Mouse (Mus musculus): ENCODE results near the gene Lgi1. TPM values are rescaled to one million over a fixed set of nuclear protein-coding genes. Genes with fewer than 3 reads are reported as not detected.

Gene Lgi1
- polyA plus RNA-seq, 1 experiment = 160 TPM

DNA sequence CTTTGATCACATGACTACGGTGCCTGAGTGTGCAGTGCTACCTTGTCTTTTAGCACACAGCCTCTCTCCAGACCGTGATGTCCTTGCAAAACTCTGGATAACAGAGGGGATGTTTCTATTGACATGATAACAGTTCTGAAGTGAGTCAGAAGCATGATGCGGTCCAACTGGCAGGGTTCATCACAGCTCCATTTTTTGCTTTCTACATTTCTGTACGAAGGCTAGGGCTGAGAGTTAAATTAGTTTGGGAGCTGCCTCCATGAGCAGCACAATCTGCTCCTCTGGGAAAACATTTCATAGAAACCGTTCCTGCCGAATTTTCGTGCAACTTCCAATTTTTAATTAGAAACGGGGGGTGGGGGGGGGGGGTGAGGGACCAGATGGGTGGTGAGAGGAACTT lies 14.7 kb upstream of the Lgi1 start:
- Histone ChIP-seq H3K4me1 (ENCODE audit: control insufficient read depth, insufficient read depth, low read length) (no peaks in the 10 kb centered on the region; the same call in 1 of the 2 replicates), H3K4me3 (replicated peaks; ENCODE audit: control insufficient read depth, low read depth, low read length) (no peak overlapping the region), H3K27ac (ENCODE audit: control insufficient read depth, insufficient read depth, low read depth, low read length, poor library complexity) (no peak overlapping the region)
- WGBS = 76% methylated on average over 8 of the region's 8 CpGs
- TF ChIP-seq POLR2A (IDR thresholded peaks at IDR 0.05; ENCODE audit: borderline replicate concordance, control insufficient read depth, low read depth, low read length) (no peak), CTCF (IDR thresholded peaks at IDR 0.05; ENCODE audit: control insufficient read depth, insufficient read depth, low read length) (no peak)

DNA sequence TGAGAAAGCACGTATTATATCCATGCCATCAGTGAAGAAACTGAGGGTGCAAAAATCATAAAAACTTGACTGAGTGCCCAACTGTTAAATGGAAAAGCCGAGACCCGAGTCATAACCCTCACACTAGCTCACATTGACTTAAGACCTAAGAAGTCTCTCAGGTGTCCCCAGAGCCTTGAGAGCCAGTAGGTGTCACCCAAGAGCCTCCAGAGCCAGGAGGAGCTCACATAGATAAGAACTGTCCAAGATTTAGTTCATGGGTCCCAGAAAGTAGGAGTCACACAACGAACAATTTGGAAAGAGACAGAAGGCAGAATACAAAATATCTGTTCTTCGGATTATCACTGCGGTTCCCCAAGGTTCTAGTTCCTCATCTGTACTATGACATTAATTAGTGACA lies 10.5 kb upstream of the Lgi1 start:
- Histone ChIP-seq H3K27ac (ENCODE audit: control insufficient read depth, insufficient read depth, low read depth, low read length, poor library complexity) (no peak overlapping the region), H3K4me3 (replicated peaks; ENCODE audit: control insufficient read depth, low read depth, low read length) (no peak overlapping the region), H3K4me1 (ENCODE audit: control insufficient read depth, insufficient read depth, low read length) (no peaks in the 10 kb centered on the region)
- 44% methylated on average over 6 of the region's 6 CpGs for WGBS
- TF ChIP-seq POLR2A (IDR thresholded peaks at IDR 0.05; ENCODE audit: borderline replicate concordance, control insufficient read depth, low read depth, low read length) (no peak), CTCF (IDR thresholded peaks at IDR 0.05; ENCODE audit: control insufficient read depth, insufficient read depth, low read length) (peak; percentile 47)

DNA sequence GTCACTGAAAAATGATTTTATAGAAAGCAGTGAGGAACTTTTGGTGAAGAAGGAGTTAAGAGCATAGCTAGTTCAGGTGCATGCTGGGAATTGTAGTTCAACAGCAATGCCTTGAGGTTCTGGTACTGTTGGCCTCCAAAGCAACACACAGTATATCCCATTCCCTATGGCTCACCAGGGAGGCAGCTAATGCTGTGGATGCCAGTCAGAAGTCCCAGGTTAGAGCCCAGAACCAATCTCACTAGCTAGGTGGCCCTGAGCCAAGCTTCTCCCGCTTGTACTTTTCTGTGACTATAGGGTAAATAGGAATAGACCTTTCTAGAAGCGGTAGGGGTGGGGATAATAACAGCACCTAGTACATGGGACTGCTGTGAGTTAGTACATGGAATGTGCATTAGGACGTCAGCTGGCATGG lies 5.7 kb upstream of the Lgi1 start:
- H3K27ac ChIP-seq (ENCODE audit: control insufficient read depth, insufficient read depth, low read depth, low read length, poor library complexity) = no peak overlapping the region
- TF ChIP-seq CTCF (IDR thresholded peaks at IDR 0.05; ENCODE audit: control insufficient read depth, insufficient read depth, low read length) (no peak), POLR2A (IDR thresholded peaks at IDR 0.05; ENCODE audit: borderline replicate concordance, control insufficient read depth, low read depth, low read length) (no peak)
- no peaks in the 10 kb centered on the region for H3K4me1 ChIP-seq (ENCODE audit: control insufficient read depth, insufficient read depth, low read length)
- 72% methylated on average over 3 of the region's 3 CpGs for WGBS
- H3K4me3 ChIP-seq (replicated peaks; ENCODE audit: control insufficient read depth, low read depth, low read length) = no peak overlapping the region

DNA sequence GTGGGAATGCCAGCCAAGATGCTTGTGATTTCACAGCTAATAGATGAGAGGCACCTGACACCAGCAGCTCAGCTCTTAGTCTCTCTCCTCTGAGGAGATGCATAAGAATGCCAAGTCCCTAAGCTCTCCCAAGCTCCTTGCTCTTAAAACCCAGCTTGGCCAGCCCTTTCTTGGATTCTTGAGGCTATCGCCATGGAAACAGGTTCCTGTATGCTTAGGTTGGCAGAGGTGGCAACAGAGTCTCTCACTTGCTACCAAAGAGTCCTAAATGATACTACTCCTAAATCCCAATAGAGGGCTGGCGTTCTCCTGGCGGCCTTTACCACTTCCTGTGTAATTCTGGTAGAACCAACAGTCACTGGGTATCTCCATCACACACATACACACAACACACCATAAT lies 4.9 kb upstream of the Lgi1 start:
- WGBS = 62% methylated on average over 3 of the region's 3 CpGs
- no peaks in the 10 kb centered on the region for H3K4me1 ChIP-seq (ENCODE audit: control insufficient read depth, insufficient read depth, low read length)
- no peak for TF ChIP-seq CTCF (IDR thresholded peaks at IDR 0.05; ENCODE audit: control insufficient read depth, insufficient read depth, low read length)
- H3K27ac ChIP-seq (ENCODE audit: control insufficient read depth, insufficient read depth, low read depth, low read length, poor library complexity) = no peak overlapping the region
- H3K4me3 ChIP-seq (replicated peaks; ENCODE audit: control insufficient read depth, low read depth, low read length) = no peak overlapping the region

DNA sequence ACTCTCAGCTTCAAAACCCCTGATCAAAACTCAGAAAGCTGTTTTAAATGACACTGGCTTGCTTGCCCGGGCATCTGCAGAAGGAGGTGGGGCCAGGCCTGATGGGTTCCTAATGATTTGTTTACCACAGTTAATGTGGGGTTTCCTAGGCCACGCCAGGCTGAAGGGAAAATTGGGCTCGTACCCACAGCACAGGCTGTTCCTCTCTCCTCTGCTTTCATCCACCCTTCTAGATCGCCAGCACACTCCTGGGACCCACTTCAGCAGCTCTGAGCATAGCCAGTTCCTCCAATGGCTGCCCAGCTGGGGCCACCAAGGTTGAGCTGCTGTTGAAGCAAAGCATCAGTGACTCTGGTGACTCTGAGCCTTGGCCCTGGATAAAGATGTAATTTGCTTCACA lies 4.0 kb upstream of the Lgi1 start:
- TF ChIP-seq POLR2A (IDR thresholded peaks at IDR 0.05; ENCODE audit: borderline replicate concordance, control insufficient read depth, low read depth, low read length) = no peak
- no peak for TF ChIP-seq CTCF (IDR thresholded peaks at IDR 0.05; ENCODE audit: control insufficient read depth, insufficient read depth, low read length)
- WGBS = 68% methylated on average over 4 of the region's 4 CpGs
- no peaks in the 10 kb centered on the region for H3K4me1 ChIP-seq (ENCODE audit: control insufficient read depth, insufficient read depth, low read length)
- no peak overlapping the region for H3K27ac ChIP-seq (ENCODE audit: control insufficient read depth, insufficient read depth, low read depth, low read length, poor library complexity)
- no peak overlapping the region for H3K4me3 ChIP-seq (replicated peaks; ENCODE audit: control insufficient read depth, low read depth, low read length)

DNA sequence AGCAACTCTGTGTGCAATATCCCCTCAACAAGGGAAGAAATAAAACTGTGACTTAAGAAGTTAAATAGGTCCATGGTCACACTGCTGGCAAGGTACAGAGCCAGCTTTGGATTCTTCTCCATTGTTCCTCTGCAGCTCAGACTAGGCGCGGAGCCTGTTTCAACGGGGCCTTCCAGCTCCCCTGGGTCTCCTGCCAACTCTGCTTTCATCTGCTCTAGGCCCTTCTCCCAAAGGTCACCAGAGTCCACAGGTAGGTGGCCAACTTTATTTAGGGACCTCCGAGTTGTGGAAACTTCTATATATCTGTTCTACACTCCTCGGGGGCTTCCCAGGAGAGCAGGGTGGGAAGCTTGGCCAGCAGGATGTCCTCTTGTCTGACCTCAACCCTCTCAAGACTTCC lies 3.0 kb upstream of the Lgi1 start:
- H3K4me1 ChIP-seq (ENCODE audit: control insufficient read depth, insufficient read depth, low read length) = no peaks in the 10 kb centered on the region
- 68% methylated on average over 5 of the region's 5 CpGs for whole genome bisulfite sequencing
- TF ChIP-seq POLR2A (IDR thresholded peaks at IDR 0.05; ENCODE audit: borderline replicate concordance, control insufficient read depth, low read depth, low read length) (no peak), CTCF (IDR thresholded peaks at IDR 0.05; ENCODE audit: control insufficient read depth, insufficient read depth, low read length) (no peak)
- H3K4me3 ChIP-seq (replicated peaks; ENCODE audit: control insufficient read depth, low read depth, low read length) = no peak overlapping the region
- H3K27ac ChIP-seq (ENCODE audit: control insufficient read depth, insufficient read depth, low read depth, low read length, poor library complexity) = no peak overlapping the region

DNA sequence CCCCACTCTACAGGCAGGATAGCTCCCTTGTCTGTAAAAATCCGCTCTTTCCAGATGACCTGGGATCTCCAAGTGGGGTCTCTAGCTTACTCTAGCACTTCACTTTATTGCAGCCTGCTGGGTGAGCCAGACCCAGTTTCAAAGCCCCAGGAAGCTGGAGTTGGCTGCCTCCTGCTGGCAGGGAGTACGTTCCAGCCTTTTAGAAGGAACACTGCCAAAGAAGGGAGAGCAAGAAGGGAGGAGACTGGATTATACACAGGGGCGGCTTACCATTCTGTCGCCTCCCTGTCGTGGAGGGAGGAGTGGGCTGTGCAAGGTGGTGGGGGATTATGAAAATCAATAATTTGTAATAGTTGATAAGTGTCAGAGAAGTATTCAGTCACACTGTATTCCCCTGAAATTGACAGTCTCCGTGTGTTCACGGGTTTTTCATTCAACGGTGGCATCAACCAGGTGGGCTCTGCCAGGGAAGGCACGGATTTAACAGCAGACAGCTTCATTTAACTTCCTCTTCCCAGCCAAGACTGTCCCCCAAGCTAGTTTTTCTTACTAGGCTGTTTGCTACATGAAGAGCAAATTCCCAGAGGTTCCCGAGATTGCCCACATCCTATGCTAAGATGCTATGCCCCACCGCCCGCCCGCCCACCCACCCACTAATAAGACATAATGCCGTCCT lies 369 bp upstream of the Lgi1 start:
- TF ChIP-seq CTCF (IDR thresholded peaks at IDR 0.05; ENCODE audit: control insufficient read depth, insufficient read depth, low read length) = peak; percentile 5; the same call in 1 of the 2 replicates
- no peak for TF ChIP-seq POLR2A (IDR thresholded peaks at IDR 0.05; ENCODE audit: borderline replicate concordance, control insufficient read depth, low read depth, low read length)
- Histone ChIP-seq H3K4me1 (ENCODE audit: control insufficient read depth, insufficient read depth, low read length) (no peaks in the 10 kb centered on the region), H3K4me3 (replicated peaks; ENCODE audit: control insufficient read depth, low read depth, low read length) (no peak overlapping the region), H3K27ac (ENCODE audit: control insufficient read depth, insufficient read depth, low read depth, low read length, poor library complexity) (no peak overlapping the region)
- WGBS = 14% methylated on average over 14 of the region's 14 CpGs

DNA sequence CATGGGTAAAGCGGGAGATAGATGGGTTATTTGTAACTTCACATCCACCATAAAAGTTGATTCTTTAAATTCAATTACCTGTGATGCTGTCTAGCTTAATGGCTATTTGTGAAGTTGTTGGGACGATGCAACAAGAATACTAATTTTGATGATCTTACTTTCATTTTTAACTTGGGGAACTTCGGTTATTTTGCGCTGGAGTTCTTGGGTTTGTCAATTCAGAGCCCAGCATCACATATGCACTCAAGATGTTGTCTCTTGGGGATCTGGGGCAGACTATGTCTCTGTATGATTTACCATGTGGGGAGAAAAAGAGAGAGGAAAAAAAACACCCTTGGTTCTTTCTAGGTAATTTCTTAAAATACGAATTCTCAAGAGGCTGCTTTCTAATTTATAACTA lies 1.4 kb downstream of the Lgi1 start:
- Histone ChIP-seq H3K4me1 (ENCODE audit: control insufficient read depth, insufficient read depth, low read length) (no peaks in the 10 kb centered on the region), H3K27ac (ENCODE audit: control insufficient read depth, insufficient read depth, low read depth, low read length, poor library complexity) (no peak overlapping the region), H3K4me3 (replicated peaks; ENCODE audit: control insufficient read depth, low read depth, low read length) (no peak overlapping the region)
- 62% methylated on average over 5 of the region's 5 CpGs for WGBS
- TF ChIP-seq POLR2A (IDR thresholded peaks at IDR 0.05; ENCODE audit: borderline replicate concordance, control insufficient read depth, low read depth, low read length) = no peak
- TF ChIP-seq CTCF (IDR thresholded peaks at IDR 0.05; ENCODE audit: control insufficient read depth, insufficient read depth, low read length) = no peak

DNA sequence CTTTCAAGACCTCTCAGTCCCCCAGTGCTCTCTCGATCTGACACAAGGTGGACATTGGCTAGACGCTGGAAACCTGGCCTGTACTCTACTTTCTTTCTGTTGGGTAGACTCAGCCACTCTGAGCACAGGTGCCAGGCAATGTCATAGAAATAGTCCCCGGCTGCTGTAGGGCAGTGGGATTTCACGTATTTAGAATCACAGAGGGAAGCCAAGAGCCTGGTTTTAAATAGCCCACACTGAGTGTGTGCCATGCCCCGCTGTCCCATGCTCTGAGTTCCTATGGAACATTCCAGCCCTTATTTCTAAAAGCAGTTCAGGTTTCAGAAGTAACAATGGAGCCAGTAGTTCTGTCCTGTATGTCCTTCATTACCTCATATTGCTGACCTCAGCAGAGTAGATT lies 3.1 kb downstream of the Lgi1 start:
- 75% methylated on average over 5 of the region's 5 CpGs for WGBS
- H3K4me1 ChIP-seq (ENCODE audit: control insufficient read depth, insufficient read depth, low read length) = no peaks in the 10 kb centered on the region
- no peak overlapping the region for H3K4me3 ChIP-seq (replicated peaks; ENCODE audit: control insufficient read depth, low read depth, low read length)
- TF ChIP-seq CTCF (IDR thresholded peaks at IDR 0.05; ENCODE audit: control insufficient read depth, insufficient read depth, low read length) (no peak), POLR2A (IDR thresholded peaks at IDR 0.05; ENCODE audit: borderline replicate concordance, control insufficient read depth, low read depth, low read length) (no peak)
- H3K27ac ChIP-seq (ENCODE audit: control insufficient read depth, insufficient read depth, low read depth, low read length, poor library complexity) = no peak overlapping the region
